Mouse (Mus musculus): ENCODE measurements around the gene Cd2bp2.

GRCm38 (mm10) chr7:127185601-127186000, 10.2 kb downstream of the Cd2bp2 start:
- TF ChIP-seq GATA1 (IDR thresholded peaks at IDR 0.05; ENCODE audit: borderline replicate concordance, low read length) (no peak), FLI1 (IDR thresholded peaks at IDR 0.05; ENCODE audit: low read length) (no peak)

Measured in megakaryocyte, embryonic 14.5 days (primary cell).